Mouse (Mus musculus) kidney, adult 2 months (tissue): ENCODE data around the gene Trpv1.

Source experiments
- CTCF ChIP-seq: fragments of 200-500 bp; conservative IDR thresholded peaks from 2 replicates; pipeline ENCODE4 v1.5.1; 2011; ENCODE audit warnings: low read depth, mild to moderate bottlenecking, control low read depth, low read length, moderate library complexity, mixed read lengths; ENCODE audit not compliant: insufficient read depth, insufficient read length
- POLR2A ChIP-seq: fragments of 200-500 bp; IDR thresholded peaks from one replicate; pipeline ENCODE4 v1.6.1; 2011; ENCODE audit warnings: low read depth, low read length, control low read depth

DNA sequence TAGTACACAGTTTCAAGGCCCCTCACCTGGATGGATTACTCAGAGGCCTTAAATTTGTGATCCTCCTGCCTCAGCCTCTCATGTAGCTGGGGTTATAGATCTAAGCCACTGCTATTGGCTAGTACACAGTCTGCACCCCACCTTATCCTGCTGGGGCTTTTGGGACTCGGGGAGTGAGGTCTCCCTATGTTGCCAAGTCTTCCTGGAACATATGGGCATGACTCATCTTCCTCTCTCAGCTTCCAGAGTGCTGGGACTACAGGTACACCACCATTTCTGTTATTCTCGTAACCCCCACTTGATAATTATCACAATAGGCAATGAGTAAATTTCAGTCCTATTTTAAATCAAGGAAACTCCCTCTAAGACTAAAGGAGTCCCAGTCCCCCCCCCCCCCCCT lies 39.6 kb upstream of the Trpv1 start:
- TF ChIP-seq CTCF: no peak
- no peak for TF ChIP-seq POLR2A
